Mouse (Mus musculus): ENCODE data around the gene Kcnk2.

The Kcnk2 gene

GRCm38 (mm10) chr1:189402223-189402943 is at the start of gene Kcnk2:
TSS of gene Kcnk2 (minus strand) at chr1:189402273.
- DNase-seq (ENCODE audit: low spot score) = peak; percentile 31

- DNase-seq (ENCODE audit: low spot score) = peak; percentile 16
These were observed 38.7 kb upstream of the Kcnk2 start for GRCm38 (mm10) chr1:189440741-189441140.

GRCm38 (mm10) chr1:189437126-189437525 is 35.1 kb upstream of the Kcnk2 start:
- DNase-seq (ENCODE audit: low spot score) = no peak

- DNase-seq (ENCODE audit: low spot score) = no peak
These were observed 33.4 kb upstream of the Kcnk2 start for GRCm38 (mm10) chr1:189435452-189435851.

GRCm38 (mm10) chr1:189431479-189431878 is 29.4 kb upstream of the Kcnk2 start:
- DNase-seq (ENCODE audit: low spot score) = no peak

- no peak for DNase-seq (ENCODE audit: low spot score)
These were observed 28.5 kb upstream of the Kcnk2 start for GRCm38 (mm10) chr1:189430534-189430933.

GRCm38 (mm10) chr1:189429566-189429965 is 27.5 kb upstream of the Kcnk2 start:
- DNase-seq (ENCODE audit: low spot score) = no peak

- no peak for DNase-seq (ENCODE audit: low spot score)
These were observed 24.2 kb upstream of the Kcnk2 start for GRCm38 (mm10) chr1:189426252-189426651.

GRCm38 (mm10) chr1:189419914-189420313 is 17.8 kb upstream of the Kcnk2 start:
- no peak for DNase-seq (ENCODE audit: low spot score)

- peak; percentile 24 for DNase-seq (ENCODE audit: low spot score)
These were observed 7.8 kb upstream of the Kcnk2 start for GRCm38 (mm10) chr1:189409906-189410305.

GRCm38 (mm10) chr1:189405221-189405620 is 3.1 kb upstream of the Kcnk2 start:
- peak; percentile 21 for DNase-seq (ENCODE audit: low spot score)

GRCm38 (mm10) chr1:189403546-189403945 is 1.5 kb upstream of the Kcnk2 start:
- peak; percentile 17 for DNase-seq (ENCODE audit: low spot score)

GRCm38 (mm10) chr1:189403139-189403538 is 1.1 kb upstream of the Kcnk2 start:
- peak; percentile 19 for DNase-seq (ENCODE audit: low spot score)

- no peak for DNase-seq (ENCODE audit: low spot score)
These were observed 15.2 kb downstream of the Kcnk2 start for GRCm38 (mm10) chr1:189386848-189387247.

GRCm38 (mm10) chr1:189386141-189386540 is 15.9 kb downstream of the Kcnk2 start:
- DNase-seq (ENCODE audit: low spot score) = no peak

- peak; percentile 19 for DNase-seq (ENCODE audit: low spot score)
These were observed 34.4 kb downstream of the Kcnk2 start for GRCm38 (mm10) chr1:189367722-189368121.

- no peak for DNase-seq (ENCODE audit: low spot score)
These were observed 37.9 kb downstream of the Kcnk2 start for GRCm38 (mm10) chr1:189364188-189364587.

- DNase-seq (ENCODE audit: low spot score) = no peak
These were observed 39.5 kb downstream of the Kcnk2 start for GRCm38 (mm10) chr1:189362579-189362978.

GRCm38 (mm10) chr1:189359699-189360098 is 42.4 kb downstream of the Kcnk2 start:
- peak; percentile 29 for DNase-seq (ENCODE audit: low spot score)

GRCm38 (mm10) chr1:189353887-189354286 is 48.2 kb downstream of the Kcnk2 start:
- no peak for DNase-seq (ENCODE audit: low spot score)

- no peak for DNase-seq (ENCODE audit: low spot score)
These were observed 50.3 kb downstream of the Kcnk2 start for GRCm38 (mm10) chr1:189351804-189352203.

GRCm38 (mm10) chr1:189349205-189349604 is 52.9 kb downstream of the Kcnk2 start:
- peak; percentile 25 for DNase-seq (ENCODE audit: low spot score)

GRCm38 (mm10) chr1:189345166-189345565 is 56.9 kb downstream of the Kcnk2 start:
- DNase-seq (ENCODE audit: low spot score) = no peak

Measured in testis, postnatal 10 days (tissue).